Comparison of ENCODE assay signal across 22 mouse cellular contexts in the genomic region with DNA sequence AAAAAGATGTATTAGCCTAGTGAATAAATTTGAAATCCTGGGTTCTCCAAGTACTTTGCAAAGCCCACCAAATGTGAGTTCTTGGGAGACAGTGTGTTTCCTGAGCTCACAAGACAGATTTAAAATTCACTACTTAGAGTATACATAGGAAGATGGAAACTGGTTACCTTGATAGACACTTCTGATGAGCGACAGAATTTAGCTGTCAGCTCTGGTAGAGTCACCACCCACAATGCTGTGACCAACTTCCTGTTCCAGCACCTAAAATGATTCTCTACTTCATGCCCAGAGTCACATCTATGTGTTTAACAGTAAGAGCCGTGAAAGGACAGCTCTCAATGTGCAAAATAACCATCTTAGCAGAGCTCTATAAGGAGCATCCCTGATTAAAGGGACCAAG. TPM values are rescaled to one million over a fixed set of nuclear protein-coding genes. Genes with fewer than 3 reads are reported as not detected.
DNase-seq lines count a peak whose midpoint lies in the region; ATAC-seq lines count a peak whose summit lies in the region.
"Had no signal": no experiment of that assay in that cellular context is flagged by ENCODE, and none has a peak within 500 bp of the region (broad histone marks: within the 10 kb centered on the region; RNA-seq: fewer than 3 reads in every experiment).

No protein-coding gene starts in this region.

- 79% methylated on average over 2 of the region's 2 CpGs for WGBS in midbrain, embryonic 16.5 days

- H3K36me3 ChIP-seq in midbrain, embryonic 16.5 days (ENCODE audit: control insufficient read depth, insufficient read depth, low read length) = no peaks in the 10 kb centered on the region
- H3K36me3 ChIP-seq: forebrain, embryonic 10.5 days; heart, embryonic 12.5 days; heart, embryonic 15.5 days; hindbrain, embryonic 10.5 days; hindbrain, embryonic 13.5 days had no signal

- DNase-seq in CD4-positive, CD25-positive, alpha-beta regulatory T cell, adult 2 months (ENCODE audit: low read depth, low spot score) = peak; percentile 80
- peak; percentile 56 for DNase-seq in T-cell, adult 2 months (ENCODE audit: low spot score)
- no peak for DNase-seq in lung, postnatal 4 days
- no peak for DNase-seq in right cerebral cortex, postnatal 4 days
- DNase-seq: adrenal gland, postnatal 10 days; adrenal gland, postnatal 36 days; cerebellum, adult 18-20 months; cerebellum, adult 9-10 months; cerebellum, postnatal 14 days; gastrocnemius, postnatal 25 days; heart, adult 18-20 months; heart, postnatal 10 days; heart, postnatal 36 days had no signal

- H3K27me3 ChIP-seq in midbrain, embryonic 16.5 days (ENCODE audit: control insufficient read depth, insufficient read depth, low read depth, low read length) = no peaks in the 10 kb centered on the region
- H3K27me3 ChIP-seq: heart, embryonic 12.5 days; heart, embryonic 15.5 days; hindbrain, embryonic 13.5 days had no signal

- H3K4me3 ChIP-seq in midbrain, embryonic 16.5 days (ENCODE audit: low read depth, low read length) = no peak overlapping the region
- H3K4me3 ChIP-seq: forebrain, embryonic 10.5 days; heart, embryonic 12.5 days; heart, embryonic 15.5 days; hindbrain, embryonic 10.5 days; hindbrain, embryonic 13.5 days had no signal

- H3K27ac ChIP-seq in midbrain, embryonic 16.5 days (ENCODE audit: low read length) = no peak overlapping the region
- H3K27ac ChIP-seq: forebrain, embryonic 10.5 days; heart, embryonic 15.5 days; hindbrain, embryonic 10.5 days; hindbrain, embryonic 13.5 days had no signal

- H3K4me2 ChIP-seq in midbrain, embryonic 16.5 days (ENCODE audit: low read length) = no peak overlapping the region
- H3K4me2 ChIP-seq: heart, embryonic 12.5 days; heart, embryonic 15.5 days; hindbrain, embryonic 13.5 days had no signal

- H3K4me1 ChIP-seq in midbrain, embryonic 16.5 days (ENCODE audit: control insufficient read depth, insufficient read depth, low read length) = peaks cover 28% of the 10 kb centered on the region

- no peak overlapping the region for H3K9ac ChIP-seq in midbrain, embryonic 16.5 days (ENCODE audit: low read depth, low read length)
- H3K9ac ChIP-seq: heart, embryonic 12.5 days; heart, embryonic 15.5 days; hindbrain, embryonic 13.5 days had no signal

- no peaks in the 10 kb centered on the region for H3K9me3 ChIP-seq in midbrain, embryonic 16.5 days (replicated peaks; ENCODE audit: control insufficient read depth, low read length, poor library complexity, severe bottlenecking)
- H3K9me3 ChIP-seq: forebrain, embryonic 10.5 days; heart, embryonic 12.5 days; heart, embryonic 15.5 days; hindbrain, embryonic 10.5 days; hindbrain, embryonic 13.5 days had no signal

- ATAC-seq in inflammation-experienced regulatory T-cells, adult 6 months = peak; percentile 84
- no peak for ATAC-seq in midbrain, embryonic 16.5 days
- ATAC-seq: forebrain, embryonic 14.5 days; hindbrain, embryonic 16.5 days had no signal

RNA-seq across cellular contexts. Expression of gene Lrig1, which starts 27.5 kb away (rescaled TPM):
- 10 to 100 TPM in 2 of 3 experiments, 1 to 10 TPM in 1; 7.4 to 47.9 (median 44.0) TPM for polyA plus RNA-seq in inflammation-experienced regulatory T-cells, adult 6 months (2017; shearing (Covaris generic))
- polyA plus RNA-seq in midbrain, embryonic 16.5 days (2015; fragmentation: Nextera tagmentation; extraction: Ambion mirVana) = 8.6 and 14.2 TPM in 2 replicates

Comparison
In these comparisons a context has a peak if more than half of its experiments do, and no peak if none do; other contexts are left out.
1. DNase-seq: peak in CD4-positive, CD25-positive, alpha-beta regulatory T cell, adult 2 months (single experiment) and T-cell, adult 2 months (single experiment); none in lung, postnatal 4 days (0 of 2) and right cerebral cortex, postnatal 4 days (single experiment).